Mouse (Mus musculus) limb, embryonic 13.5 days (tissue): ENCODE results near the gene Hmg20b. TPM values are rescaled to one million over a fixed set of nuclear protein-coding genes. Genes with fewer than 3 reads are reported as not detected.

Source experiments
- ATAC-seq: fragments of 200-750 bp; cut with Nextera tagmentation; 2 replicates; pipeline ENCODE4 v1.8.0; 2017; ENCODE audit warnings: low read depth, moderate number of reproducible peaks, moderate TSS enrichment; ENCODE audit not compliant: low FRiP score
- H3K27ac ChIP-seq: fragments of 300-500 bp; sonication (generic); 2 replicates; pipeline ENCODE4 v1.5.1; 2015; ENCODE audit warnings: inconsistent platforms, mild to moderate bottlenecking, moderate library complexity
- H3K27me3 ChIP-seq: fragments of 300-500 bp; sonication (generic); 2 replicates; pipeline ENCODE4 v1.6.1; 2015; ENCODE audit warnings: mild to moderate bottlenecking, inconsistent platforms
- H3K36me3 ChIP-seq: fragments of 300-500 bp; sonication (generic); 2 replicates; pipeline ENCODE4 v1.6.1; 2015; ENCODE audit warnings: inconsistent platforms, mild to moderate bottlenecking, moderate library complexity
- H3K4me1 ChIP-seq: fragments of 300-500 bp; sonication (generic); 2 replicates; pipeline ENCODE4 v1.6.1; 2015; ENCODE audit warnings: inconsistent platforms
- H3K4me2 ChIP-seq: fragments of 300-500 bp; sonication (generic); replicated peaks from 2 replicates; pipeline ENCODE4 v1.6.1; 2015; ENCODE audit warnings: inconsistent platforms, mild to moderate bottlenecking, moderate library complexity
- H3K4me3 ChIP-seq: fragments of 300-500 bp; sonication (generic); 2 replicates; pipeline ENCODE4 v1.5.1; 2015; ENCODE audit warnings: moderate library complexity, mild to moderate bottlenecking, inconsistent platforms
- H3K9ac ChIP-seq: fragments of 300-500 bp; sonication (generic); 2 replicates; pipeline ENCODE4 v1.6.1; 2015; ENCODE audit warnings: mild to moderate bottlenecking, inconsistent platforms
- H3K9me3 ChIP-seq: fragments of 300-500 bp; sonication (generic); 2 replicates; pipeline ENCODE4 v1.6.1; 2016; ENCODE audit warnings: inconsistent platforms
- WGBS: fragments of 180-500 bp; shearing (Covaris S2); methylation state at CpG from one replicate; pipeline ENCODE4 v1.1.7; 2015; 5-methylcytosine and 5-hydroxymethylcytosine counted together
- polyA plus RNA-seq: library from polyadenylated mRNA; unstranded; fragments of >200 nt; fragmentation: Nextera tagmentation; extraction: Ambion mirVana; gene quantifications from 2 replicates; pipeline ENCODE4 v1.2.1, GENCODE M21; 2015

The Hmg20b gene
- polyA plus RNA-seq, 1 experiment from 2014 or later: 109 TPM

DNA sequence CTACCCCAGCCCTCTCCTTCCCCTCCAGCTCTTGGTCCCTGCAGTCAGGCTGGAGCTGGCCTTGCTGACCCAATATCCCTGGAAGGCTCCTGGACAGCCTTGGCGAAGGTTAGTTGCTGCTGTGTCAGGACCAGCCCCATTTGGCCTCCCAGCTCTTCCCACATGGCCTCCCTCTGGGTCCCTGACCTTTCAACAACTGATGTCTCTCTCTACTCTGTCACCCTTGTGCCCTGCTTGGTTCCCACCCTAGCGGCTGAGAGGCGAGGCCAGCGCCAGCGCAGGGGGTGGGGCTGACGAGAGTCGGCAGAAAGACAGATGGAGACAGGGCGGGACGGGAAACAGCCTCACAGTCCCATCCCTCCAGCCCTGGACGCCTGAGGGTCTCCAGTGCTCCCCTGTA lies 21.9 kb downstream of the Hmg20b start, which contains the start of gene Tbxa2r:
Gene Tbxa2r (plus strand): TSS at position 346 of the 400 bp plus-strand sequence.
- peaks cover 28% of the 10 kb centered on the region for H3K4me1 ChIP-seq
- WGBS: 15% methylated on average over 10 of the region's 10 CpGs
- peak within 1 kb of the TSS; percentile 30 for H3K4me2 ChIP-seq
- H3K27me3 ChIP-seq: peaks cover 21% of the 10 kb centered on the region
- H3K36me3 ChIP-seq: peaks cover 50% of the 10 kb centered on the region
- no peaks in the 10 kb centered on the region for H3K9me3 ChIP-seq
- H3K9ac ChIP-seq: peak within 1 kb of the TSS; percentile 54; the same call in 1 of the 2 replicates
- peak within 1 kb of the TSS; percentile 90 for H3K27ac ChIP-seq
- H3K4me3 ChIP-seq: no peak within 1 kb of the TSS
- ATAC-seq: no peak

DNA sequence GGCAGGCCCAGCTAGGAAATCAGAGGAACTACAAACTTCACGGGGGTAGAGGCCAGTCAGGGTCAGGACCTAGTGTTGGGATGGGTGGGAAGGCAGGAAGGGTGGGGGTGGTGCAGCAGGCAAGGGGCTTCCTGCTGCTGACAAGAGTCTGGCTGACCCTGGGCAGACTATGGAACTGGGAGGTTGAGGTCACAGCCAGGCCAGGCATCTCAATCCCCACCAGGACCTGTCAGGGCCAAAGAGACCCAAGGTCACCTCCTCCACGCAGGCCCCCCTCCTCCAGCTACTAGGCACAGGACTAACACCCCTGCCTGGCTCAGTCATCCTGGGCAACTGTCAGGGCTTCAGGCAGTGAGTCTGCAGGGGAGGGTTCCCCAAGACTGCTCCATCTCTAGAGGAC lies 22.3 kb downstream of the Hmg20b start:
- Histone ChIP-seq H3K4me2 (no peak overlapping the region), H3K9ac (0 out of 2 replicates have a peak overlapping the region, but pooled peaks have one; percentile 15), H3K4me3 (no peak overlapping the region), H3K4me1 (peaks cover 28% of the 10 kb centered on the region), H3K36me3 (peaks cover 54% of the 10 kb centered on the region), H3K27me3 (peaks cover 16% of the 10 kb centered on the region), H3K27ac (no peak overlapping the region), H3K9me3 (no peaks in the 10 kb centered on the region)
- no peak for ATAC-seq
- WGBS: 17% methylated on average over 2 of the region's 2 CpGs

DNA sequence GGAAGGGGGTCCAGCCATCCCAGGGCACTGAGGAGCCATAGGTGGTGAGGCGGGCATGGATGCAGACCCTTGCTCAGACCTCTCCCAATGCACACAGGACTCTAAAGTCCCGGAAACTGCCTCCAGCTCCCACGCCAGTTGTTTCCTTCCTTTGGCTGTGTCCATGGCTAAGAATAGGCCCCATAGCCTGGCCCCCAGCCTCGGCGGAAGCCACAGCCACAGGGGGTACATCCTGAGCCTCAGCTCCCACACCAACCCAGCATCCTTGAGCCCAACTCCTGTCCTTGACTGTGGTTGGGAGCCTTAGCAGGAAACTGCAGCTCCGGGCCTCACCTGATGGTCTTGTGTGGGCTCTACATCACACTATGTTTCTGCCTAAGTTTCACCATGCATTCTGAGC lies 23.4 kb downstream of the Hmg20b start:
- Histone ChIP-seq H3K4me3 (no peak overlapping the region), H3K9ac (no peak overlapping the region; the same call in 1 of the 2 replicates), H3K36me3 (peaks cover 63% of the 10 kb centered on the region), H3K4me1 (peaks cover 31% of the 10 kb centered on the region), H3K4me2 (no peak overlapping the region), H3K9me3 (no peaks in the 10 kb centered on the region), H3K27ac (0 out of 2 replicates have a peak overlapping the region, but pooled peaks have one; percentile 17), H3K27me3 (peaks cover 6% of the 10 kb centered on the region)
- WGBS: 78% methylated on average over 6 of the region's 6 CpGs
- ATAC-seq: no peak

DNA sequence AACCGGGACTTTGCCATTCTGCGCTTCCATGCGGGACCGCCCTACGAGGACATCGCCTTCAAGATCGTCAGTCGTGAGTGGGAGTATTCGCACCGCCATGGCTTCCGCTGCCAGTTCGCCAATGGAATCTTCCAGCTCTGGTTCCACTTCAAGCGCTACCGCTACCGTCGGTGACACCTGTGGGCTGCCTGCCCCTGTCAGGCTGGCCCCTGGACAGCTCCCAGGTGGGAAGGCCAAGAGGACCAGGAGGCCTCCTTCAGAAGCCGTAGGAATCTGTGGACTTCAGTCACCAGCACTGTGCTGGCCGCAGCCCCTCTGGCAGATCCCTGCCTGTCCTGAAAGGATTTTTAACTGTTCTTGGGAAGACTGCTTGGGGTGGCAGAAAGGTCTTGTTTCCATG lies 24.5 kb downstream of the Hmg20b start:
- WGBS: 94% methylated on average over 18 of the region's 18 CpGs
- Histone ChIP-seq H3K36me3 (peaks cover 63% of the 10 kb centered on the region), H3K27me3 (0 out of 2 replicates have a peak, but pooled peaks cover 2% of the 10 kb centered on the region), H3K4me2 (no peak overlapping the region), H3K27ac (no peak overlapping the region), H3K9me3 (no peaks in the 10 kb centered on the region), H3K4me3 (no peak overlapping the region), H3K9ac (no peak overlapping the region), H3K4me1 (peaks cover 35% of the 10 kb centered on the region)
- no peak for ATAC-seq

DNA sequence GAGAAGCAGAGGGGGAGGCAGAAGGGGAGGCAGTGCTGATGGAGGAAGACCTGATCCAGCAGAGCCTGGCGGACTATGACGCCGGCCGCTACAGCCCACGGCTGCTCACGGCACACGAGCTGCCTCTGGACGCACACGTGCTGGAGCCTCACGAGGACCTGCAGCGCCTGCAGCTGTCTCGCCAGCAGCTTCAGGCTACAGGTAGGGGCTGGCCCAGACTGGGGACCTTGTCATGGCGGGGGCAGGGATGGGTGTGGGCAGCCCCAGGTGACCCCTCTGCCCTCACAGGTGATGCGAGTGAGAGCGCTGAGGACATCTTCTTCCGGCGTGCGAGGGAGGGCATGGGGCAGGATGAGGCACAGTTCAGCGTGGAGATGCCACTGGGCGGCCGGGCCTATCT lies 25.1 kb downstream of the Hmg20b start:
- H3K9me3 ChIP-seq: no peaks in the 10 kb centered on the region
- no peak overlapping the region for H3K9ac ChIP-seq
- peaks cover 63% of the 10 kb centered on the region for H3K36me3 ChIP-seq
- peaks cover 31% of the 10 kb centered on the region for H3K4me1 ChIP-seq
- no peak overlapping the region for H3K27ac ChIP-seq
- no peaks in the 10 kb centered on the region for H3K27me3 ChIP-seq
- H3K4me2 ChIP-seq: no peak overlapping the region
- WGBS: 95% methylated on average over 21 of the region's 21 CpGs
- no peak for ATAC-seq
- H3K4me3 ChIP-seq: no peak overlapping the region

DNA sequence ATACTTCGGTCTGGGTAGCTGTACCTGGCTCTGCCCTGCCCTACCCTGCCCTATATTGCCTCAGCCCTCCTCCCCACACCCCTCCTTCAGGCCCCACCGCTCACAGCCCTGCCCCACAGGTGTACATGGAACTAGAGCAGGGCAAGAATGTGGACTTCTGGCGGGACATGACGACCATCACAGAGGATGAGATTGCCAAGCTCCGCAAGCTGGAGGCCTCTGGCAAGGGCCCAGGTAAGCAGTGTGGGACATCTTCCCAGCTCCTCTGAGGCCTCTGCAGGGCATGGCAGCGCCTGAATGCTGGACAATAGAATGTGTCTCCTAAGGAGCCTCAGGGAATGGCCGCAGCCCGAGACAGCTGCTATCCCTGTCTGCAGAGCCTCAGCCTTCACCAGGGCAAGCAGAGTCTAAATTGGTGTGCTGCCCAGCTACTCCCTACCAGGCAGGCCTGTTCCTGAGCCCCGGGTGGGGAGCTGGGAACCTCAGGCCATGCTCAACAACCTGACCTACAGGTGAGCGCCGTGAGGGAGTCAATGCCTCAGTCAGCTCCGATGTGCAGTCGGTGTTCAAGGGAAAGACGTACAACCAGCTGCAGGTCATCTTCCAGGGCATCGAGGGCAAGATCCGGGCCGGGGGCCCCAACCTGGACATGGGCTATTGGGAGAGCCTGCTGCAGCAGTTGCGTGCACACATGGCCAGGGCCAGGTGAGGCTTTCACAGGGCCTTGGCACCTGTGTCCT lies 26.3 kb downstream of the Hmg20b start:
- no peak overlapping the region for H3K9ac ChIP-seq
- no peaks in the 10 kb centered on the region for H3K9me3 ChIP-seq
- H3K27ac ChIP-seq: no peak overlapping the region
- H3K36me3 ChIP-seq: peaks cover 63% of the 10 kb centered on the region
- no peak overlapping the region for H3K4me3 ChIP-seq
- H3K27me3 ChIP-seq: no peaks in the 10 kb centered on the region
- 96% methylated on average over 18 of the region's 18 CpGs for WGBS
- no peak overlapping the region for H3K4me2 ChIP-seq
- no peak for ATAC-seq
- H3K4me1 ChIP-seq: peaks cover 28% of the 10 kb centered on the region

DNA sequence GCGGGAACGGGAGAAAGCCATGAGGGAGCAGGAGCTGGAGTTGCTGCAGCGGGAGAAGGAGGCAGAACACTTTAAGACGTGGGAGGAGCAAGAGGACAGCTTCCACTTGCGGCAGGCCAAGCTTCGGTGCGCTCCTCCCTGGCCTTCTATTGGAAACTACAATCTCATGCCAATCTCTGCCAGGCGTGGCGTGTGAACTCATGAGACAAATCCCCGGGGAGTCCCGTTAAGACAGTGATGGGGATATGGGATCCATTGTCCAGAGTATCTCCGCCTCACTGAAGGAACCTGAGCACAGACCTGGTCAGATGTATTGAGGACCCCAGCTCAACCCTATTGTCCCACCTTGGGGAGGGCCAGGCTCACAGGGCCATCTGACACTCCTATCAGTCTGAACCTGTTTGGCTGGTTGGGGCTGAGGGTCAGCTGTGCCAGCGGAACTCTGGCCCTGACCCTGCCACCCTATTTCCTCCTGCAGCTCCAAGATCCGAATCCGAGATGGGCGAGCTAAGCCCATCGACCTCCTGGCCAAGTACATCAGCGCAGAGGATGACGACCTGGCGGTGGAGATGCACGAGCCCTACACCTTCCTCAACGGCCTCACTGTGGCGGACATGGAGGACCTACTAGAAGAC lies 27.0 kb downstream of the Hmg20b start:
- Histone ChIP-seq H3K36me3 (peaks cover 68% of the 10 kb centered on the region), H3K4me1 (peaks cover 29% of the 10 kb centered on the region), H3K9ac (no peak overlapping the region), H3K27me3 (no peaks in the 10 kb centered on the region), H3K9me3 (no peaks in the 10 kb centered on the region), H3K4me3 (0 out of 2 replicates have a peak overlapping the region, but pooled peaks have one; percentile 96), H3K27ac (no peak overlapping the region), H3K4me2 (no peak overlapping the region; the same call in 1 of the 2 replicates)
- WGBS: 93% methylated on average over 23 of the region's 23 CpGs
- ATAC-seq: no peak

DNA sequence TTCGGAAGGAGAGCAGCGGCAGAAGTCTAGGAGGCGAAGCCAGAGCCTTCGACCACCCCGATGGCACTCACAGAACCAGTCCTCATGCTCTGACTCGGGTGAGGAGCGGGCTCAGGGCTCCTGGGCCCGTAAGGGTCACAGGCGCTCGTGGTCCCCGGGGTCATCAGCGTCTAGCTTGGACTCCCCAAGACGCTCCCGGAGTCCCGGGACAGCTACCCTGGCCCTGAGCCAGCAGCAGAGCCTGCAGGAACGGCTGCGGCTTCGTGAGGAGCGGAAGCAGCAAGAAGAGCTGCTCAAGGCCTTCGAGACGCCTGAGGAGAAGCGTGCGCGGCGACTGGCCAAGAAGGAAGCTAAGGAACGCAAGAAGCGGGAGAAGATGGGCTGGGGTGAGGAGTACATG lies 27.8 kb downstream of the Hmg20b start:
- Histone ChIP-seq H3K4me1 (peaks cover 33% of the 10 kb centered on the region), H3K4me2 (peak overlapping the region; percentile 91), H3K27me3 (no peaks in the 10 kb centered on the region), H3K27ac (no peak overlapping the region), H3K36me3 (peaks cover 69% of the 10 kb centered on the region), H3K4me3 (peak overlapping the region; percentile 96), H3K9me3 (no peaks in the 10 kb centered on the region), H3K9ac (peak overlapping the region; percentile 95)
- WGBS: 94% methylated on average over 27 of the region's 27 CpGs
- no peak for ATAC-seq

DNA sequence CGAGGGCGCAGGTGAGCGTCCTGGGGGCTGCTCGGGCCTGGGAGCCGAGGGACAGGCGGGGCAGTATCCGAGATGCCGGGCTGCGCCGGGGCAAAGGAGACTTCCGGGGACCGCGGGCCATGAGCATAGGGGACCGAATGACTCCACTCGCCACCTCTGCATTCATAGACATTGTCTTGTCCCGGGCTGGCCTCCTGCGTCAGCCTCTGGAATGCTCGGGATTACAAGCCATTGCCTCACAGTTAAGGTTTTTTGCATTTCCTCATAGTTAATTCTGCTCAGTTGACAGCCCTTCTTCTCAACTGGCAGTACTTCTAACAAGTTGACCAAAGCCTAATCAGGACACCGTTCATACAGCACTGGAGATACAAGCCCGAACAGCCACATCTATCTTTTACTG lies 28.8 kb downstream of the Hmg20b start:
- peak overlapping the region; percentile 96 for H3K4me3 ChIP-seq
- no peaks in the 10 kb centered on the region for H3K9me3 ChIP-seq
- no peaks in the 10 kb centered on the region for H3K27me3 ChIP-seq
- H3K4me2 ChIP-seq: peak overlapping the region; percentile 91
- WGBS: 3% methylated on average over 20 of the region's 20 CpGs
- ATAC-seq: no peak
- H3K36me3 ChIP-seq: peaks cover 68% of the 10 kb centered on the region
- peak overlapping the region; percentile 63; the same call in 1 of the 2 replicates for H3K27ac ChIP-seq
- peaks cover 43% of the 10 kb centered on the region for H3K4me1 ChIP-seq
- H3K9ac ChIP-seq: peak overlapping the region; percentile 95

DNA sequence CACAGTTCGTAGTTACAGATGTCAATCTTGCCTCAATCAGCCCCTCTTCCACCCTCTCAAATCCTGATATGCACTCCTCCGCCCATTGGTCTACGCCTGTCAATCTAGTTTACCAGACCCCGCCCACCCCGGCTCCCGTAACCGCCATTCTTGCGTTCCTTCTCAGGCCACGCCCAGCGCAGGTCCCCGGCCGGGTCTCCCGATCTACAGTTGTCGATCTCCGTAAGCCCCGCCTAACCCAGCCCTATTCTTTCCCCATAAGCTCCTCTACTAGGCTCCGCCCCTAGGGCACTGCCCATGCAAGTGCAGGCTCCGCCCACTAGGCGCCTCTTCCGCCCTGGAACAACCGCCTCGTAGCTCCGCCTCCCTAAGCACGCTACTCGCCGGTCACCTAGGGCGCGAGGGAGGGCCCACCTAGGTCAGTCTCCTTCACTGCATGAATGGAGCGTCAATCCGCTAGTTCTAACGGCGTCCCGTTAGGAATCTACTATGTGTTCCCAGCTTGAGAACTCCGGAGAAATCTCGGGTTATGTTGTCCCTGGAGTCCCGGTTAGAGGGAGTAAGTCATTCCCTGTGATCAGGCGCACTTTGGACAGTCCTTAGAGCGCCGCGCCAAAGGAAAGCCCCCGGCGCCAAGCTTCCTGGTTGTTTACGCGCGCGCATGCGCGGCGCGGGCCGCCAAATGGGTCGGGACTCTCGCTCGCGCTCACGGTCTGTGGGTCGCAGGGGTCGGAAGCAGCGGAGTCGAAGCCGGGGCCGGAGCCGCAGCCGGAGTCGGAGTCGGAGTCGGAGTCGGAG lies 29.5 kb downstream of the Hmg20b start, which contains the start of gene Cactin:
Gene Cactin (plus strand): TSS at position 554 of the 798 bp plus-strand sequence.
- 1% methylated on average over 68 of the region's 68 CpGs for WGBS

DNA sequence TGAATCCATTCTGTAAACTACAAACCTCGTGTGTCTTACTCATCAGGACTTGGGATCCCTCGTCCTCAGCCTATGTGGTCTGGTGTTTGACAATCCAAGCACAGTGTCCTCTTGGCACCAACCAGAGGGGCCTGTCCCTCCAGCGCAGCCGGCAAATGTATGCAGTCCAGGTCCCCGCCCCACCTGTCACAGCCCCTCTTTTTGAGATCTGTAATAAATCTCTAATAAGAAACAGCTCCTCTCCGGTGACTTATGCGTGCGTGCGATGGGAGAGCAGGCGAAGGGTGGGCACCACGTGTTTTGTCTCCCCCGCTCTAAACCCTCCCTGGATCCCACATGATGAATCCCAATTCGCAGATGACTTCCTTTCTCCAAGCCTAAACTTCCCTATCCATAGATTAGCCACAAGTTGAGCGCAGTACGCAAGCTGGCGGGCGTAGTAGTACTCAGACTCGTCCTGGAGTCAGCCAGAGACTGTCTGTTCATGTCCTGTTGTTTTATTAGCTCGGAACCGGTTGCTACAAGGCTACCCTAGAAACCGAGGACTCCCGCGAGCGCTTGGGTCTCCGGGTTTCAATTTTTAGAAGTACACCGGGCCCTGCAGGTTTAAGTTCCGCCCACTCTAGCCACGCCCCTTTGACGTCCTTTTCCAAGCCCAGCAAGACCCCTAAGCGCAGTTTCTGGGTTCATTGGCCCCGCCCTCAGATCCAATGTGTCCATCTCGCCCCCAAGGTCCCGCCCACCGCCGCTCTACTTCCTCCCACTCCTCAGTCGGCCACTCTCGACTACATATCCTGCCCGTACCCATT lies 30.3 kb downstream of the Hmg20b start:
- peaks cover 68% of the 10 kb centered on the region for H3K36me3 ChIP-seq
- peak overlapping the region; percentile 89 for H3K27ac ChIP-seq
- H3K9me3 ChIP-seq: no peaks in the 10 kb centered on the region
- no peaks in the 10 kb centered on the region for H3K27me3 ChIP-seq
- peak overlapping the region; percentile 91 for H3K4me2 ChIP-seq
- peak overlapping the region; percentile 67 for H3K9ac ChIP-seq
- no peak for ATAC-seq
- H3K4me3 ChIP-seq: peak overlapping the region; percentile 96
- under 1% methylated on average over 38 of the region's 38 CpGs for WGBS
- peaks cover 48% of the 10 kb centered on the region for H3K4me1 ChIP-seq

More for the DNA sequence above, 29.5 kb downstream of the Hmg20b start, which contains the start of gene Cactin:
- Histone ChIP-seq H3K36me3 (peaks cover 68% of the 10 kb centered on the region), H3K9me3 (no peaks in the 10 kb centered on the region), H3K4me3 (peak within 1 kb of the TSS; percentile 96), H3K9ac (peak within 1 kb of the TSS; percentile 95), H3K4me1 (peaks cover 48% of the 10 kb centered on the region), H3K27ac (peak within 1 kb of the TSS; percentile 89), H3K4me2 (peak within 1 kb of the TSS; percentile 91), H3K27me3 (no peaks in the 10 kb centered on the region)
- peak; percentile 94 for ATAC-seq
